10 mouse cellular contexts compared by ENCODE assay signal in genomic region chr7:46607031-46607426, GRCm38 (mm10). TPM values are rescaled to one million over a fixed set of nuclear protein-coding genes. Genes with fewer than 3 reads are reported as not detected.
DNase-seq lines count a peak whose midpoint lies in the region; ATAC-seq and TF ChIP-seq lines count a peak whose summit lies in the region.
"Had no signal": no experiment of that assay in that cellular context is flagged by ENCODE, and none has a peak within 500 bp of the region (broad histone marks: within the 10 kb centered on the region; RNA-seq: fewer than 3 reads in every experiment).

No protein-coding gene starts in this region.

- no peak overlapping the region for H3K4me3 ChIP-seq in liver, embryonic 15.5 days (replicated peaks)
- no peak overlapping the region for H3K4me3 ChIP-seq in liver, embryonic 12.5 days
- no peak overlapping the region for H3K4me3 ChIP-seq in thymus, adult 2 months (ENCODE audit: control insufficient read depth, insufficient read depth, low read length)
- H3K4me3 ChIP-seq: gastrocnemius, adult 2 months; neural tube, embryonic 12.5 days had no signal

- H3K9ac ChIP-seq in liver, embryonic 15.5 days, result no peak overlapping the region
- H3K9ac ChIP-seq in liver, embryonic 12.5 days, result no peak overlapping the region
- H3K9ac ChIP-seq: neural tube, embryonic 12.5 days had no signal

- 0 out of 2 replicates have a peak, but pooled peaks have one; percentile 25 for ATAC-seq in liver, embryonic 15.5 days (ENCODE audit: insufficient read depth)
- ATAC-seq in liver, embryonic 12.5 days, result no peak
- peak; percentile 81 for ATAC-seq in activated CD4-positive, CD25-positive, alpha-beta regulatory T cell, adult 4 months
- peak; percentile 47; the same call in 1 of the 2 replicates for ATAC-seq in megakaryocyte, adult 5-6 weeks (ENCODE audit: poor library complexity, severe bottlenecking)

- TF ChIP-seq POLR2A in thymus, adult 2 months (IDR thresholded peaks at IDR 0.05; ENCODE audit: control insufficient read depth, extremely low read depth, insufficient read depth, low read length, poor library complexity), result no peak

- no peaks in the 10 kb centered on the region for H3K4me1 ChIP-seq in liver, embryonic 15.5 days (replicated peaks)
- no peaks in the 10 kb centered on the region for H3K4me1 ChIP-seq in liver, embryonic 12.5 days
- peaks cover 19% of the 10 kb centered on the region for H3K4me1 ChIP-seq in thymus, adult 2 months (replicated peaks; ENCODE audit: control insufficient read depth, insufficient read depth, low read length)

- H3K4me2 ChIP-seq in liver, embryonic 15.5 days, result no peak overlapping the region
- no peak overlapping the region for H3K4me2 ChIP-seq in liver, embryonic 12.5 days
- H3K4me2 ChIP-seq: neural tube, embryonic 12.5 days had no signal

- WGBS in liver, embryonic 15.5 days (ENCODE audit: insufficient replicate concordance), result 47% methylated on average over 8 of the region's 8 CpGs
- 46% methylated on average over 8 of the region's 8 CpGs for WGBS in liver, embryonic 12.5 days (ENCODE audit: insufficient replicate concordance)
- 20% methylated on average over 8 of the region's 8 CpGs for WGBS in thymus, adult 2 months

- H3K36me3 ChIP-seq in liver, embryonic 15.5 days (replicated peaks), result no peaks in the 10 kb centered on the region
- H3K36me3 ChIP-seq in liver, embryonic 12.5 days, result no peaks in the 10 kb centered on the region
- H3K36me3 ChIP-seq in thymus, adult 2 months (ENCODE audit: control insufficient read depth, insufficient read depth, low read length), result no peaks in the 10 kb centered on the region

- H3K9me3 ChIP-seq in liver, embryonic 15.5 days (replicated peaks), result no peaks in the 10 kb centered on the region
- no peaks in the 10 kb centered on the region for H3K9me3 ChIP-seq in liver, embryonic 12.5 days (replicated peaks)
- H3K9me3 ChIP-seq: neural tube, embryonic 12.5 days had no signal

- DNase-seq in thymus, adult 2 months, result peak; percentile 43
- DNase-seq in embryo, embryonic 10 days (ENCODE audit: low spot score), result no peak
- DNase-seq in layer of hippocampus, postnatal 25 days (ENCODE audit: extremely low spot score in 1 of 2, low spot score in 1 of 2), result no peak
- DNase-seq in cerebellum, adult 8-10 months, result no peak

- H3K27me3 ChIP-seq in liver, embryonic 15.5 days, result no peaks in the 10 kb centered on the region
- H3K27me3 ChIP-seq in liver, embryonic 12.5 days (replicated peaks), result no peaks in the 10 kb centered on the region
- no peaks in the 10 kb centered on the region for H3K27me3 ChIP-seq in thymus, adult 2 months (ENCODE audit: control insufficient read depth, insufficient read depth, low read length)
- H3K27me3 ChIP-seq: neural tube, embryonic 12.5 days had no signal

- no peak for TF ChIP-seq CTCF in thymus, adult 2 months (IDR thresholded peaks at IDR 0.05; ENCODE audit: borderline replicate concordance, control insufficient read depth, extremely low read depth, insufficient read depth, low read length, poor library complexity)

- H3K27ac ChIP-seq in liver, embryonic 15.5 days (replicated peaks), result no peak overlapping the region
- no peak overlapping the region for H3K27ac ChIP-seq in liver, embryonic 12.5 days
- H3K27ac ChIP-seq in thymus, adult 2 months (ENCODE audit: control insufficient read depth, insufficient read depth, low read length), result peak overlapping the region; percentile 77
- H3K27ac ChIP-seq: gastrocnemius, adult 2 months; neural tube, embryonic 12.5 days had no signal

RNA-seq across cellular contexts. Expression of gene Sergef, which starts 32.6 kb away (rescaled TPM):
- 5.2 TPM in 2 replicates for polyA plus RNA-seq in liver, embryonic 15.5 days (2015; fragmentation: Nextera tagmentation; extraction: Ambion mirVana)
- polyA plus RNA-seq in liver, embryonic 12.5 days (2016; fragmentation: Nextera tagmentation; extraction: Ambion mirVana), result 8.9 and 9.7 TPM in 2 replicates
- 10 to 100 TPM; 17.9 to 18.3 TPM for polyA plus RNA-seq in activated CD4-positive, CD25-positive, alpha-beta regulatory T cell, adult 4 months (2017; shearing (Covaris generic))
- 4.1 and 8.3 TPM in 2 replicates for total RNA-seq in megakaryocyte, adult 5-6 weeks (2015)
- total RNA-seq in megakaryocyte, adult 5-6 weeks (2017), result 8.3 and 9.3 TPM in 2 replicates
- polyA plus RNA-seq in thymus, adult 2 months (2012; rRNA removed), result 9.9 and 10.4 TPM in 2 replicates
- total RNA-seq in layer of hippocampus, postnatal 25 days (2021), result 10 to 100 TPM; 40.2 to 46.2 TPM
